Mouse (Mus musculus) A20 (cell line): ENCODE measurements at regions not wholly inside any gene's neighbourhood (a gene's known extent, or its start where the extent isn't known, plus 50 kb on each side); places are given as distances from the start of the nearest gene placed in this dataset.
A peak's percentile ranks its signal among the peaks of the same experiment; 100 is the strongest.
"Not testable (repeated sequence)": the region's sequence is repeated elsewhere in the genome, so short reads cannot be mapped to it uniquely, and the experiment has no call there.

ENCODE experiments used
- DNase-seq: peaks from one replicate; pipeline ENCODE4 v3.0.0-alpha.2; 2011; ENCODE audit warnings: low read depth, low spot score

- no peak for DNase-seq
Measured at GRCm38 (mm10) chr9:80961818-80962217, 496.5 kb upstream of the Impg1 start.

GRCm38 (mm10) chr9:80942991-80943390 lies 477.7 kb upstream of the Impg1 start:
- peak; percentile 54 for DNase-seq

GRCm38 (mm10) chr9:80941424-80941823 lies 476.1 kb upstream of the Impg1 start:
- peak; percentile 77 for DNase-seq

GRCm38 (mm10) chr9:80938238-80938637 lies 473.0 kb upstream of the Impg1 start:
- DNase-seq, result peak; percentile 78

- DNase-seq, result no peak
Measured at GRCm38 (mm10) chr9:80930628-80931027, 465.3 kb upstream of the Impg1 start.

GRCm38 (mm10) chr9:80920304-80920703 lies 455.0 kb upstream of the Impg1 start:
- DNase-seq, result no peak

GRCm38 (mm10) chr9:80913867-80914266 lies 448.6 kb upstream of the Impg1 start:
- DNase-seq, result no peak

- DNase-seq, result no peak
Measured at GRCm38 (mm10) chr9:80912177-80912576, 446.9 kb upstream of the Impg1 start.

- DNase-seq, result no peak
Measured at GRCm38 (mm10) chr9:80866807-80867206, 401.5 kb upstream of the Impg1 start.

GRCm38 (mm10) chr9:80858998-80859397 lies 393.7 kb upstream of the Impg1 start:
- no peak for DNase-seq

- no peak for DNase-seq
Measured at GRCm38 (mm10) chr9:80848190-80848589, 382.9 kb upstream of the Impg1 start.

GRCm38 (mm10) chr9:80832808-80833207 lies 367.5 kb upstream of the Impg1 start:
- DNase-seq, result no peak

GRCm38 (mm10) chr9:80825346-80825745 lies 360.1 kb upstream of the Impg1 start:
- no peak for DNase-seq

- no peak for DNase-seq
Measured at GRCm38 (mm10) chr9:80820066-80820465, 354.8 kb upstream of the Impg1 start.

- peak; percentile 4 for DNase-seq
Measured at GRCm38 (mm10) chr9:80819070-80819469, 353.8 kb upstream of the Impg1 start.

- not testable (repeated sequence) for DNase-seq
Measured at GRCm38 (mm10) chr9:80813921-80814320, 348.6 kb upstream of the Impg1 start.

- DNase-seq, result no peak
Measured at GRCm38 (mm10) chr9:80791523-80791922, 326.2 kb upstream of the Impg1 start.

- DNase-seq, result no peak
Measured at GRCm38 (mm10) chr9:80774541-80774940, 309.3 kb upstream of the Impg1 start.

- DNase-seq, result not testable (repeated sequence)
Measured at GRCm38 (mm10) chr9:80735806-80736205, 270.5 kb upstream of the Impg1 start.

- no peak for DNase-seq
Measured at GRCm38 (mm10) chr9:80732971-80733370, 267.7 kb upstream of the Impg1 start.

GRCm38 (mm10) chr9:80723638-80724037 lies 258.4 kb upstream of the Impg1 start:
- DNase-seq, result peak; percentile 55

GRCm38 (mm10) chr9:80718516-80718915 lies 253.2 kb upstream of the Impg1 start:
- DNase-seq, result no peak

GRCm38 (mm10) chr9:80709781-80710180 lies 244.5 kb upstream of the Impg1 start:
- no peak for DNase-seq

- DNase-seq, result no peak
Measured at GRCm38 (mm10) chr9:80705264-80705663, 240.0 kb upstream of the Impg1 start.
